ENCODE assay signal across 8 mouse cellular contexts in the genomic region with DNA sequence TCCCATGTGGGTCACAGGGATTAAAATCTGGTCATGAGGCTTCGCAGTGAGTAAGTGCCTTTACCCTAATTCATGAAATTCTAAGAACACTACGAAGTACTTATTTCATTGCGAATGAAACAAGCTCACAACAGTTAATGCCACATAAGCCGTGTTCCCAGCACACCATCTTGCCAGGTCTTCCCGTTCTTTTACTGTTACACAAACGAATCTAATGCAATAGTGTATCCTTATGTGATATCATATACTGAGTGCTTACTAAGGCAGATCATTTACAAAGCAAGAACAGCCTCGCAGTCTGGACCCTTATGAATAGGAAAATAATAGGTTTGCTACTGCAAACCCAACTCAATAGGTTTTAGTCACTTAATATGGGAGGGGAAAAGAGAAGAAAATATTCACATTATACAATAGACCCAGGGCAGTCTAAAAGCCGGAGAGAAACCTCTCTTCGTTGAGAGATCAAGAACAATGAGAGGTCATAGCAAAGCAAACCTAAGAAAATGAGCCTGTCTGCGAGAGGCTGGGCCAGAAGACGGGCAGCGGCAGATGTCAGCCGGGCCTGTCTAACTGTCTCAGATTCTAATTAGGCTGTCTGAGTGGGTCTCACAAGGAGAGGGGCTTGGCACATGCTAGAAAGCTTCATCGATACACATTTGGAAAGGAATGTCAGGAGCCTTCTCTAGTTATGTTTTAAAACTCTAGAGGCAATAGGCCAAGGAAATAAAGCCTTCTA. TPM values are rescaled to one million over a fixed set of nuclear protein-coding genes. Genes with fewer than 3 reads are reported as not detected.
DNase-seq lines count a peak whose midpoint lies in the region; ATAC-seq and TF ChIP-seq lines count a peak whose summit lies in the region.

No protein-coding gene starts in this region.

- in situ Hi-C loops in ES-E14 (cut with MboI; ENCODE audit: low sequenced_read_pairs in 2 of 2, unreplicated experiment in 2 of 2): no loop called here

- no peak for ATAC-seq in limb, embryonic 15.5 days (ENCODE audit: insufficient number of reproducible peaks, low FRiP score, low TSS enrichment, low read depth)
- ATAC-seq in stomach, embryonic 14.5 days (ENCODE audit: insufficient number of reproducible peaks, insufficient read depth, low FRiP score, low read depth): no peak

- 40% methylated on average over 14 of the region's 14 CpGs for WGBS in heart, embryonic 10.5 days
- 43% methylated on average over 14 of the region's 14 CpGs for WGBS in forebrain, embryonic 10.5 days
- WGBS in limb, embryonic 15.5 days: 30% methylated on average over 14 of the region's 14 CpGs
- WGBS in stomach, embryonic 14.5 days: 33% methylated on average over 14 of the region's 14 CpGs

- H3K4me1 ChIP-seq in heart, embryonic 10.5 days: peaks cover 6% of the 10 kb centered on the region
- no peaks in the 10 kb centered on the region; a peak in 1 of 4 replicates for H3K4me1 ChIP-seq in ES-E14 (ENCODE audit: control insufficient read depth in 2 of 2, insufficient read depth in 2 of 2, low read length in 2 of 2, poor library complexity in 1 of 2)
- peaks cover 25% of the 10 kb centered on the region for H3K4me1 ChIP-seq in forebrain, embryonic 10.5 days
- H3K4me1 ChIP-seq in limb, embryonic 15.5 days: peaks cover 10% of the 10 kb centered on the region; the same call in 1 of the 2 replicates
- H3K4me1 ChIP-seq in stomach, embryonic 14.5 days (ENCODE audit: control insufficient read depth, insufficient read depth, low read length): no peaks in the 10 kb centered on the region

- peaks cover 24% of the 10 kb centered on the region for H3K36me3 ChIP-seq in heart, embryonic 10.5 days
- H3K36me3 ChIP-seq in ES-E14 (ENCODE audit: control insufficient read depth, insufficient read depth, low read length, poor library complexity, severe bottlenecking): no peaks in the 10 kb centered on the region; the same call in 1 of the 2 replicates
- H3K36me3 ChIP-seq in forebrain, embryonic 10.5 days (replicated peaks): peaks cover 30% of the 10 kb centered on the region
- H3K36me3 ChIP-seq in limb, embryonic 15.5 days: peaks cover 18% of the 10 kb centered on the region; the same call in 1 of the 2 replicates
- peaks cover 12% of the 10 kb centered on the region for H3K36me3 ChIP-seq in stomach, embryonic 14.5 days (ENCODE audit: control insufficient read depth, insufficient read depth, low read length)

- no peak for DNase-seq in heart, embryonic 10.5 days (ENCODE audit: low spot score)
- DNase-seq in heart, postnatal 14 days: no peak
- no peak for DNase-seq in ES-E14 (ENCODE audit: low read depth, low spot score)
- no peak for DNase-seq in forebrain, embryonic 10.5 days (ENCODE audit: extremely low spot score, low spot score)
- no peak for DNase-seq in adrenal gland, postnatal 36 days
- no peak for DNase-seq in left cerebral cortex, postnatal 14 days (ENCODE audit: low spot score in 2 of 2)

- H3K27me3 ChIP-seq in heart, embryonic 10.5 days (ENCODE audit: insufficient read depth, poor library complexity, severe bottlenecking): no peaks in the 10 kb centered on the region
- no peaks in the 10 kb centered on the region for H3K27me3 ChIP-seq in forebrain, embryonic 10.5 days (ENCODE audit: poor library complexity, severe bottlenecking)
- no peaks in the 10 kb centered on the region for H3K27me3 ChIP-seq in limb, embryonic 15.5 days
- no peaks in the 10 kb centered on the region for H3K27me3 ChIP-seq in stomach, embryonic 14.5 days (ENCODE audit: control insufficient read depth, insufficient read depth, low read length)

- H3K4me2 ChIP-seq in limb, embryonic 15.5 days: peak overlapping the region; percentile 53
- H3K4me2 ChIP-seq in stomach, embryonic 14.5 days (replicated peaks; ENCODE audit: low read depth, low read length): peak overlapping the region; percentile 69

- H3K9ac ChIP-seq in ES-E14 (ENCODE audit: insufficient read depth, low read depth, low read length, poor library complexity, severe bottlenecking): peak overlapping the region; percentile 75; the same call in 1 of the 2 replicates
- H3K9ac ChIP-seq in limb, embryonic 15.5 days: peak overlapping the region; percentile 74; the same call in 1 of the 2 replicates
- peak overlapping the region; percentile 74 for H3K9ac ChIP-seq in stomach, embryonic 14.5 days (replicated peaks; ENCODE audit: low read depth, low read length)

- peak overlapping the region; percentile 84 for H3K4me3 ChIP-seq in heart, embryonic 10.5 days
- H3K4me3 ChIP-seq in ES-E14 (ENCODE audit: insufficient read depth in 1 of 2, low read depth in 1 of 2, low read length in 2 of 2, poor library complexity in 1 of 2, severe bottlenecking in 1 of 2): peak overlapping the region; percentile 75 to 85
- H3K4me3 ChIP-seq in forebrain, embryonic 10.5 days: peak overlapping the region; percentile 77
- peak overlapping the region; percentile 80 for H3K4me3 ChIP-seq in limb, embryonic 15.5 days
- H3K4me3 ChIP-seq in stomach, embryonic 14.5 days (ENCODE audit: low read depth, low read length): peak overlapping the region; percentile 70

- H3K27ac ChIP-seq in heart, embryonic 10.5 days: peak overlapping the region; percentile 99
- H3K27ac ChIP-seq in ES-E14 (ENCODE audit: insufficient read depth, low read depth, low read length, poor library complexity, severe bottlenecking): no peak overlapping the region
- peak overlapping the region; percentile 97 for H3K27ac ChIP-seq in forebrain, embryonic 10.5 days
- peak overlapping the region; percentile 97 for H3K27ac ChIP-seq in limb, embryonic 15.5 days
- peak overlapping the region; percentile 96 for H3K27ac ChIP-seq in stomach, embryonic 14.5 days (ENCODE audit: low read length)

- no peaks in the 10 kb centered on the region for H3K9me3 ChIP-seq in heart, embryonic 10.5 days
- no peaks in the 10 kb centered on the region for H3K9me3 ChIP-seq in ES-E14 (ENCODE audit: control insufficient read depth, insufficient read depth, low read depth, low read length)
- H3K9me3 ChIP-seq in forebrain, embryonic 10.5 days: peaks cover 5% of the 10 kb centered on the region; the same call in 1 of the 2 replicates
- no peaks in the 10 kb centered on the region for H3K9me3 ChIP-seq in limb, embryonic 15.5 days
- no peaks in the 10 kb centered on the region for H3K9me3 ChIP-seq in stomach, embryonic 14.5 days (ENCODE audit: control insufficient read depth, low read depth, low read length)

- intact Hi-C loops in heart, postnatal 14 days (cut with DNase I): loop anchor here (2.0 kb wide), 1 partner anchor 75 kb away; no protein-coding TSS in a partner anchor
- intact Hi-C loops in left cerebral cortex, postnatal 14 days (cut with DNase I): loop anchor here (5.0 kb wide), 1 partner anchor 74 kb away; a partner anchor contains a TSS

TF ChIP-seq in ES-E14, 5 proteins besides CTCF, POLR2A, EP300 and RAD21:
- TF ChIP-seq ZC3H11A (IDR thresholded peaks at IDR 0.05; ENCODE audit: borderline replicate concordance, low read depth, low read length) (no peak), HCFC1 (IDR thresholded peaks at IDR 0.05; ENCODE audit: borderline replicate concordance, insufficient read depth, low read length) (no peak), MAFK (IDR thresholded peaks at IDR 0.05; ENCODE audit: insufficient read depth, low read depth, low read length) (no peak), ZNF384 (IDR thresholded peaks at IDR 0.05; ENCODE audit: low read depth, low read length) (no peak), CHD2 (IDR thresholded peaks at IDR 0.05; ENCODE audit: low read depth, low read length) (no peak)

RNA-seq across cellular contexts. Expression of a gene that starts 1.3 kb away (rescaled TPM):
- polyA plus RNA-seq in heart, embryonic 10.5 days (2016; fragmentation: Nextera tagmentation; extraction: Ambion mirVana): 190 and 216 TPM in 2 replicates
- total RNA-seq in heart, postnatal 14 days (2021): 10 to 100 TPM; 35.3 to 48.4 TPM
- total RNA-seq in ES-E14 (2012; rRNA removed): 29.7 and 51.6 TPM in 2 replicates
- 145 and 147 TPM in 2 replicates for polyA plus RNA-seq in forebrain, embryonic 10.5 days (2016; fragmentation: Nextera tagmentation; extraction: Ambion mirVana)
- 128 and 138 TPM in 2 replicates for polyA plus RNA-seq in limb, embryonic 15.5 days (2015; fragmentation: Nextera tagmentation; extraction: Ambion mirVana)
- 178 and 186 TPM in 2 replicates for polyA plus RNA-seq in stomach, embryonic 14.5 days (2014; fragmentation: Nextera tagmentation; extraction: Ambion mirVana)
- 10 to 100 TPM; 16.5 to 32.1 TPM for total RNA-seq in adrenal gland, postnatal 36 days (2021)
- 10 to 100 TPM; 13.9 to 17.7 TPM for total RNA-seq in left cerebral cortex, postnatal 14 days (2021)

RNA-seq across cellular contexts. Expression of a gene that starts 33.9 kb away (rescaled TPM):
- polyA plus RNA-seq in heart, embryonic 10.5 days (2016; fragmentation: Nextera tagmentation; extraction: Ambion mirVana): 10.2 and 10.6 TPM in 2 replicates
- 10 to 100 TPM; 30.8 to 31.7 TPM for total RNA-seq in heart, postnatal 14 days (2021)
- 29.6 and 39.5 TPM in 2 replicates for total RNA-seq in ES-E14 (2012; rRNA removed)
- polyA plus RNA-seq in forebrain, embryonic 10.5 days (2016; fragmentation: Nextera tagmentation; extraction: Ambion mirVana): 13.1 and 13.5 TPM in 2 replicates
- 14.8 and 14.9 TPM in 2 replicates for polyA plus RNA-seq in limb, embryonic 15.5 days (2015; fragmentation: Nextera tagmentation; extraction: Ambion mirVana)
- polyA plus RNA-seq in stomach, embryonic 14.5 days (2014; fragmentation: Nextera tagmentation; extraction: Ambion mirVana): 20.7 and 26.7 TPM in 2 replicates
- total RNA-seq in adrenal gland, postnatal 36 days (2021): 10 to 100 TPM; 32.1 to 37.1 TPM
- 10 to 100 TPM; 54.2 to 56.4 TPM for total RNA-seq in left cerebral cortex, postnatal 14 days (2021)
